Mouse (Mus musculus) MEL (cell line): ENCODE measurements around the gene Lrp4.

Source experiments
- CTCF ChIP-seq, 3 experiments: IDR thresholded peaks in 2 of 3; conservative IDR thresholded peaks in 1 of 3; 2 replicates each; pipeline ENCODE4 v1.5.1; 2011 to 2012; ENCODE audit warnings: low read length in 3 of 3, low read depth in 2 of 3, mild to moderate bottlenecking in 2 of 3, improper control_type of control experiment in 1 of 3, inconsistent platforms in 1 of 3, mixed read lengths in 1 of 3, moderate library complexity in 1 of 3; ENCODE audit not compliant: control insufficient read depth in 1 of 3, insufficient read depth in 1 of 3, poor library complexity in 1 of 3, severe bottlenecking in 1 of 3
- GATA1 ChIP-seq: IDR thresholded peaks from 2 replicates; pipeline ENCODE4 v1.6.1; 2011; ENCODE audit warnings: low read depth, low read length, improper control_type of control experiment
- HCFC1 ChIP-seq: IDR thresholded peaks from 2 replicates; pipeline ENCODE4 v1.6.1; 2012; ENCODE audit warnings: low read depth, mild to moderate bottlenecking, inconsistent platforms, low read length, improper control_type of control experiment, moderate library complexity
- POLR2A ChIP-seq, 2 experiments: IDR thresholded peaks; 2 replicates each; pipeline ENCODE4 v1.6.1; 2011 to 2012; ENCODE audit warnings: low read length in 2 of 2, mild to moderate bottlenecking in 2 of 2, control low read depth in 1 of 2, improper control_type of control experiment in 1 of 2, low read depth in 1 of 2, moderate library complexity in 1 of 2; ENCODE audit not compliant: control insufficient read depth in 1 of 2, insufficient read depth in 1 of 2, poor library complexity in 1 of 2
- POLR2AphosphoS2 ChIP-seq: IDR thresholded peaks from 2 replicates; pipeline ENCODE4 v1.6.1; 2011; ENCODE audit warnings: low read length, improper control_type of control experiment
- RCOR1 ChIP-seq: IDR thresholded peaks from 2 replicates; pipeline ENCODE4 v1.6.1; 2012; ENCODE audit warnings: low read depth, mild to moderate bottlenecking, inconsistent platforms, low read length, improper control_type of control experiment
- TAL1 ChIP-seq: IDR thresholded peaks from 2 replicates; pipeline ENCODE4 v1.6.1; 2012; ENCODE audit warnings: mild to moderate bottlenecking, inconsistent platforms, low read length, moderate library complexity, mixed read lengths
- UBTF ChIP-seq: IDR thresholded peaks from 2 replicates; pipeline ENCODE4 v1.6.1; 2012; ENCODE audit warnings: low read depth, mild to moderate bottlenecking, inconsistent platforms, low read length, improper control_type of control experiment, moderate library complexity, borderline replicate concordance; ENCODE audit not compliant: insufficient read depth

DNA sequence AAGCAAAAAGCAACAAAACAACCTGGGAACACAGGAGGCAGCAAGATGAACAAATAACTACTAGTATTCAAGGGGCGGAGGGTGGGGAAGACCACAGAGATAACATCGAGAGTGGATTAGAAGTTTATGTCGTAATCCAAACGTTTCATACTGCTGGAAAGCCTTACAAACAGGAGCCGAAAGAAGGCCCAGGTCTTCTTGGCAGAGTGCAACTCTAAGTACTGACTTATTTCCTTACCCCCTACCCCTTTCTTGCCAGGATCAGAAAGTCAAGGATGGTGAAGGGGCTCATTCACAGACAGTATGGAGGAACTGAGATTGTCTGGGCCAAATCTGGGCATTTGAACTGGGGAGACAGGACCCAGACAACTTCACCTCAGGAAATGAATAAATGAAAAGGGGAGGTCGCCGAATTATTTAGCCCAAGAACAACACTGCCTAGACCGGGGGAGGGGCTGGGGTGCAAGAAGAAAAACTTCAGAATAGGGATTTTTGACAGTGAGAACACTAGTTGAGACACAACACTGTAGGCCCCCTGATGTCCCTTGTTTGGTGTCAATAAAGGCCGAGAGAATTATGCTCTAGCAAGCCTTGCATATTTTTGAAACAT, 715 bp upstream of the Lrp4 start:
- no peak for TF ChIP-seq CTCF (IDR thresholded peaks at IDR 0.05 in 2 of 3, conservative IDR thresholded peaks at IDR 0.05 in 1 of 3; ENCODE audit: control insufficient read depth in 1 of 3, insufficient read depth in 1 of 3, low read depth in 2 of 3, low read length in 3 of 3, poor library complexity in 1 of 3, severe bottlenecking in 1 of 3)
- TF ChIP-seq POLR2A (IDR thresholded peaks at IDR 0.05; ENCODE audit: control insufficient read depth in 1 of 2, insufficient read depth in 1 of 2, low read depth in 1 of 2, low read length in 2 of 2, poor library complexity in 1 of 2) = no peak
- no peak for TF ChIP-seq UBTF
- no peak for TF ChIP-seq HCFC1
- no peak for TF ChIP-seq RCOR1
- TF ChIP-seq GATA1 = no peak
- TF ChIP-seq POLR2AphosphoS2 = no peak
- TF ChIP-seq TAL1 = no peak
